Mouse (Mus musculus) embryonic facial prominence, embryonic 14.5 days (tissue): ENCODE measurements around the gene Cept1. TPM values are rescaled to one million over a fixed set of nuclear protein-coding genes. Genes with fewer than 3 reads are reported as not detected.

ENCODE experiments used
- ATAC-seq: fragments of 200-750 bp; cut with Nextera tagmentation; 2 replicates; pipeline ENCODE4 v1.8.0; 2017; ENCODE audit warnings: low read depth, moderate number of reproducible peaks, moderate TSS enrichment
- DNase-seq: peaks from one replicate; pipeline ENCODE4 v3.0.0-alpha.2; 2015; ENCODE audit warnings: low spot score
- H3K27ac ChIP-seq: fragments of 300-500 bp; sonication (generic); replicated peaks from 2 replicates; pipeline ENCODE4 v1.5.1; 2014; ENCODE audit warnings: low read depth, mild to moderate bottlenecking, low read length, moderate library complexity
- H3K27me3 ChIP-seq: fragments of 300-500 bp; sonication (generic); replicated peaks from 2 replicates; pipeline ENCODE4 v1.6.1; 2014; ENCODE audit warnings: low read length; ENCODE audit not compliant: control insufficient read depth, insufficient read depth
- H3K36me3 ChIP-seq: fragments of 300-500 bp; sonication (generic); 2 replicates; pipeline ENCODE4 v1.6.1; 2014; ENCODE audit warnings: low read length, mixed read lengths; ENCODE audit not compliant: control insufficient read depth, insufficient read depth
- H3K4me1 ChIP-seq: fragments of 300-500 bp; sonication (generic); 2 replicates; pipeline ENCODE4 v1.6.1; 2014; ENCODE audit warnings: antibody characterized with exemption, low read length; ENCODE audit not compliant: control insufficient read depth, insufficient read depth
- H3K4me2 ChIP-seq: fragments of 300-500 bp; sonication (generic); 2 replicates; pipeline ENCODE4 v1.6.1; 2014; ENCODE audit warnings: low read depth, mild to moderate bottlenecking, low read length, moderate library complexity, mixed read lengths
- H3K4me3 ChIP-seq: fragments of 300-500 bp; sonication (generic); 2 replicates; pipeline ENCODE4 v1.5.1; 2014; ENCODE audit warnings: low read depth, mild to moderate bottlenecking, low read length
- H3K9ac ChIP-seq: fragments of 300-500 bp; sonication (generic); 2 replicates; pipeline ENCODE4 v1.6.1; 2014; ENCODE audit warnings: low read depth, mild to moderate bottlenecking, low read length, moderate library complexity, mixed read lengths
- H3K9me3 ChIP-seq: fragments of 300-500 bp; sonication (generic); 2 replicates; pipeline ENCODE4 v1.6.1; 2016; ENCODE audit warnings: low read length; ENCODE audit not compliant: control insufficient read depth
- WGBS: fragments of 180-500 bp; shearing (Covaris S2); extraction: QIAGEN DNeasy Blood & Tissue Kit; methylation state at CpG from one replicate; pipeline ENCODE4 v1.1.7; 2014; 5-methylcytosine and 5-hydroxymethylcytosine counted together
- polyA plus RNA-seq: library from polyadenylated mRNA; unstranded; fragments of >200 nt; fragmentation: Nextera tagmentation; extraction: Ambion mirVana; gene quantifications from 2 replicates; pipeline ENCODE4 v1.2.1, GENCODE M21; 2014

Cept1 gene
- polyA plus RNA-seq, 1 experiment from 2014 or later, result 67.9 TPM

DNA sequence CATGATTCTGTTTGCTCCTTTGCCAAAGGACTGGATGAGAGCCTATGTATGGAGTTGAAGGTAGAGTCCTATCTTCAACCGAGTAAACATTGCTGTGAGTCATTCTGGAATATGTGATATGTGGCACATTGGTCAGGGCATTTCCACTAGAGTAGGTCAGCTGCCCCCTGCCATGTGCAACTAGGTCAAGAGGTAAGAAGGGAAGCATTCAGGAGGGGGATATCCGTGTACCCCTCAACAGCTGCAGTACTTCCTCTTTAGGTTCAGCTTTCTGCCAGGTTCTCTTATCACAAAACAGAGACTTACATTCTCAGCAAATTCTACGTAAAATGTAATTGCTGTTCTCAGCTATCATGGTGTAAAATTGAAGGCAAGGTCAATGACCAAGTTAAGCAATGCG is 73.4 kb downstream of the Cept1 start:
- Histone ChIP-seq H3K27ac (no peak overlapping the region), H3K9ac (no peak overlapping the region), H3K4me1 (no peaks in the 10 kb centered on the region), H3K4me2 (no peak overlapping the region), H3K36me3 (no peaks in the 10 kb centered on the region), H3K4me3 (no peak overlapping the region), H3K27me3 (no peaks in the 10 kb centered on the region), H3K9me3 (no peaks in the 10 kb centered on the region)
- WGBS, result 89% methylated on average over 4 of the region's 4 CpGs
- no peak for ATAC-seq
- no peak for DNase-seq

DNA sequence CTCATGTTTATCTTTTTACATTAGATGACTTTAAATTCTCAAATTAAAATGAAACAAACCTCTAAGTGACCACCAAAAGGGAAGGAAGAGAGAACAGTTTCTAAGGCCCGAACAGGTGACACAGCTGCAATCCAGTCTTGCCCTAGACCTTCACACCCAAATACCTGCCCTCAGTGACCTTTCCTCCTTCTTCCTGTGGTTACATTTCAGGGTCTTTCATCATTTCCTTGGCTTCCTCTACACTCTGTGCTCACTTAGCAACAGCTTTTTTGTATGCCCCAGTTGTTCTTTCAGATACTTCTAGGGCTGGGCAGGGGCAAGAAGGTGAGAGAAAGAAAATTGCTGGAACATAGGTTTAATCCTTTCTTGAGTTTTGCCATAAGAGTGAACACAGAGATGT is 82.9 kb downstream of the Cept1 start:
- H3K9me3 ChIP-seq, result no peaks in the 10 kb centered on the region
- H3K9ac ChIP-seq, result no peak overlapping the region
- no peaks in the 10 kb centered on the region for H3K27me3 ChIP-seq
- ATAC-seq, result no peak
- WGBS, result 73% methylated on average over 1 of the region's 1 CpGs
- no peaks in the 10 kb centered on the region for H3K4me1 ChIP-seq
- H3K36me3 ChIP-seq, result no peaks in the 10 kb centered on the region
- DNase-seq, result no peak
- no peak overlapping the region for H3K27ac ChIP-seq
- no peak overlapping the region for H3K4me2 ChIP-seq
- H3K4me3 ChIP-seq, result no peak overlapping the region

DNA sequence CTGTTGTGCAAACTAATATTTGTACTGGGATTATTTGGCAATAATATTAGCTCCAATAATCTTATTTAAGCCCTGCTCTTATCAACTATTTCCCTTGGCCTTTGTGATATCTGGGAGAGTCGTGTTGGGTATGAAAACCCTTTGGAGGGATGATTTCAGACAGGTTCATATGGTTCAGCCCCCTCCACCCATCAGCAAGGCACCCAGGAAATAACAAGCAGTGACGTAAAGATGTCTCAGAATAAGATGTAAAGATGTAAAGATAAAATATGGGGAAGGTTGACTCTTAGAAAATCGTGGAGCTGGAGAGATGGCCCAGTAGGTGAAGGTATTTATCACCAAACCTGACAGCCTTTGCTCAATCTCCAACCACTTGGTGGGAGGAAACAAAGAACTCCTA is 85.1 kb downstream of the Cept1 start:
- DNase-seq (no peak), ATAC-seq (no peak)
- H3K4me1 ChIP-seq, result no peaks in the 10 kb centered on the region
- no peak overlapping the region for H3K9ac ChIP-seq
- H3K4me3 ChIP-seq, result no peak overlapping the region
- H3K36me3 ChIP-seq, result no peaks in the 10 kb centered on the region
- 67% methylated on average over 3 of the region's 3 CpGs for WGBS
- H3K27ac ChIP-seq, result no peak overlapping the region
- no peak overlapping the region for H3K4me2 ChIP-seq
- H3K9me3 ChIP-seq, result no peaks in the 10 kb centered on the region
- H3K27me3 ChIP-seq, result no peaks in the 10 kb centered on the region

DNA sequence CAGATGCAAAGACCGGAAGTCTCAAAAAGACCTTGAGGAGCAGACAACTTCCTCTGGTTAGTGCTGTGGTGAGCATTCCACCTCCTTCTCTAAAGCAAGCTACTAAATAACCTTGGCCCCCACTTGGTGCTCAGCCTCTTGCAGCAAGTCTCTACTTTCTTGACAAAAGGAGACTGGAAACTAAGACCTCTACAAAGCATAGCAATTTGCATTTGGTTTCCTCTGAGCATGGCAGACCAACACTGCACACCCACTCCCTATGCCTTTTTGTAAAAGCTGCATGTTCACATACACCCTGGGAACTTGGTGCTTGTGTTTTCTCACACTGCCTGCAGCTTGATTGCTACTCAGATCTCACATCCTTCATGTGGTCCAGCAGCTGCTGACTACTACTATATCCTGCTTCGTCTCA is 85.5 kb downstream of the Cept1 start:
- no peak overlapping the region for H3K9ac ChIP-seq
- H3K9me3 ChIP-seq, result no peaks in the 10 kb centered on the region
- no peaks in the 10 kb centered on the region for H3K36me3 ChIP-seq
- no peaks in the 10 kb centered on the region for H3K27me3 ChIP-seq
- H3K4me3 ChIP-seq, result no peak overlapping the region
- 90% methylated on average over 2 of the region's 2 CpGs for WGBS
- no peak overlapping the region for H3K4me2 ChIP-seq
- H3K27ac ChIP-seq, result no peak overlapping the region
- DNase-seq (no peak), ATAC-seq (no peak)
- no peaks in the 10 kb centered on the region for H3K4me1 ChIP-seq

DNA sequence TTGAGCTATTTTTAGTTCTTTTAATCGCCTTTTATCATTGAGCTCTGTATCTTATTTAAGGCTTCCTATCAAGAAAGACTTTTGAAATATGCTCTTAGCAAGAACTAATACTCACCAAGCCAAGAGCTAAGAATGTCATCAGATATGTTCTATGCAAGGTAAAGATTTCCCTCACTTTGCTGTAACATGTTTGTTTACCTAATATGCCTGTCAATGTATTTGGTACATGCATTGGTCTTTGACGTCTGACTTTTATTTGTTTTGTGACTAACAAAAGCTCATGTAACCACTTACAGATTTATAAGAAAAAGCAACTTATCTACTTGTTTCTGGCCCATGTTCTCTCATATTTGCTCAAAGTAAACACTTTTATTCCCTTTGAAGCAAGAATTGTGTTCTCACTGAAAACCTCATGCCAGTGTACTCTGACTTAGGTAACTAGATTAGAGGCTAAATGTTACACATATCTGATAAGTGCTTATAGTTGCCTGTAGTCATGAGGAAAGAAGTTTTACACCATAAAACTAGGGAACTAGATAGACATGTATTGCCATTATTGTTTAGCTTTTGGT is 90.2 kb downstream of the Cept1 start:
- Histone ChIP-seq H3K9me3 (no peaks in the 10 kb centered on the region), H3K4me2 (no peak overlapping the region), H3K27me3 (no peaks in the 10 kb centered on the region), H3K36me3 (no peaks in the 10 kb centered on the region), H3K4me1 (no peaks in the 10 kb centered on the region), H3K27ac (no peak overlapping the region), H3K4me3 (no peak overlapping the region), H3K9ac (no peak overlapping the region)
- no peak for DNase-seq
- WGBS, result 76% methylated on average over 2 of the region's 2 CpGs
- ATAC-seq, result no peak

DNA sequence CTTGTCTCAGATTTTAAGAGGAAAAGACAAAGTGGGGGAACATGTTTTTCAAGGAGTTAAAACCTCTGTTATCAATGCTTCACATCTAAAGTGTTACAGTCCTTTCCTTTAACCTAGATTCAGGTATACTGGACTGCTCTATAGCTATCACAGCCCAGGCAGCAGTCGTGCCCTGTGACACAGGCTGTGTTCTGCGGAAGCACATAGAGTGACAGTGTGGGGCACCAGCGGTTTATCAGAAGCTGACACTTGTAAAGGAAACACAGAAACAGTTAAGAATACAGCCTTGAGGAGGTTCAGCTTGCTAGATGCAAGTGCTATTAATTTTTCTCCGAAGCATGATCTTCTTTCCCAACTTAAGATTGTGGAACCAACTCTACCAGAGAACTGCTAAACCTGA is 95.0 kb downstream of the Cept1 start:
- 68% methylated on average over 4 of the region's 4 CpGs for WGBS
- Histone ChIP-seq H3K36me3 (no peaks in the 10 kb centered on the region), H3K27ac (no peak overlapping the region), H3K9ac (no peak overlapping the region), H3K27me3 (no peaks in the 10 kb centered on the region), H3K4me2 (no peak overlapping the region), H3K4me3 (no peak overlapping the region), H3K4me1 (no peaks in the 10 kb centered on the region), H3K9me3 (no peaks in the 10 kb centered on the region)
- no peak for DNase-seq
- no peak for ATAC-seq

Other genes starting within 250 kb of the Cept1 start
- gene Chil6, start 141.6 kb downstream of the Cept1 start, polyA plus RNA-seq, result not detected in 2 replicates
- gene Dennd2d, start 65.4 kb downstream of the Cept1 start, polyA plus RNA-seq, result 3.5 and 5.8 TPM in 2 replicates
- gene Dram2, start within 50 bp of the Cept1 start, polyA plus RNA-seq, result 67.1 and 69.9 TPM in 2 replicates
- gene Lrif1, start 137.2 kb upstream of the Cept1 start, polyA plus RNA-seq, result 12.4 and 16.8 TPM in 2 replicates
- 13.8 and 14.9 TPM in 2 replicates for gene Cd53, start 242.3 kb upstream of the Cept1 start, polyA plus RNA-seq